Mouse (Mus musculus): Measurements from ENCODE around the gene Otop3.

DNA sequence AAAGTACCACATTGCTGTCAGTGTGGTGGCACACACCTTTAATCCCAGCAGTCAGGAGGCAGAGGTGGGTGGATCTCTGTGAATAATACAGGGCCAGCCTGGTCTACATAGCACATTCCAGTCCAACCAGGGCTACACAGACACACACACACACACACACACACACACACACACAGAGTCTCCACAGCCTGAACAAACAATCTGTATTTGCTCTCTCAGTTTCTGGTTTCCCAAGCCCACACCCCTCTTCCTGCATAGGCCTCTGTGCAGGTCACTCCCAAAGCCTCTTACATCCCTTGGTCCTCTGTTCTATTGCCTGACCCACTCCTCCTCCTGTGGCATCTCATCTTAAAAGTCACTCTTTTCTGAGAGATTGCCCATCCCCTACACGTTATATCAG is 37.5 kb downstream of the Otop3 start:
- TF ChIP-seq CTCF (IDR thresholded peaks at IDR 0.05; ENCODE audit: borderline replicate concordance, extremely low read depth, insufficient read depth, insufficient read length) (no peak), POLR2A (IDR thresholded peaks at IDR 0.05; ENCODE audit: borderline replicate concordance, extremely low read depth, insufficient read depth, insufficient read length, poor library complexity, severe bottlenecking) (no peak)
